ENCODE assay signal across 35 mouse cellular contexts in genomic region chr17:28477421-28477820, GRCm38 (mm10). TPM values are rescaled to one million over a fixed set of nuclear protein-coding genes. Genes with fewer than 3 reads are reported as not detected.
A peak's percentile ranks its signal among the peaks of the same experiment; 100 is the strongest.
DNase-seq lines count a peak whose midpoint lies in the region; ATAC-seq and TF ChIP-seq lines count a peak whose summit lies in the region.
"Had no signal": no experiment of that assay in that cellular context is flagged by ENCODE, and none has a peak within 500 bp of the region (broad histone marks: within the 10 kb centered on the region; RNA-seq: fewer than 3 reads in every experiment).

No protein-coding gene starts in this region.

- peaks cover 2% of the 10 kb centered on the region for H3K4me1 ChIP-seq in heart, embryonic 11.5 days (ENCODE audit: control insufficient read depth, insufficient read depth, low read length)
- peaks cover 18% of the 10 kb centered on the region for H3K4me1 ChIP-seq in embryonic facial prominence, embryonic 10.5 days
- peaks cover 9% of the 10 kb centered on the region for H3K4me1 ChIP-seq in embryonic fibroblast, embryonic 13.5 days (ENCODE audit: control insufficient read depth, insufficient read depth, low read length)
- H3K4me1 ChIP-seq in hindbrain, embryonic 16.5 days (ENCODE audit: control insufficient read depth, insufficient read depth, low read depth, low read length), result no peaks in the 10 kb centered on the region
- H3K4me1 ChIP-seq: forebrain, embryonic 13.5 days; midbrain, embryonic 12.5 days; neural tube, embryonic 12.5 days had no signal

- TF ChIP-seq CTCF in embryonic fibroblast, embryonic 13.5 days (IDR thresholded peaks at IDR 0.05; ENCODE audit: borderline replicate concordance, insufficient read depth, low read length), result no peak

- no peaks in the 10 kb centered on the region for H3K9me3 ChIP-seq in heart, embryonic 11.5 days (replicated peaks; ENCODE audit: control insufficient read depth, low read length)
- no peaks in the 10 kb centered on the region for H3K9me3 ChIP-seq in embryonic facial prominence, embryonic 10.5 days
- H3K9me3 ChIP-seq in hindbrain, embryonic 16.5 days (ENCODE audit: control insufficient read depth, low read length), result no peaks in the 10 kb centered on the region
- H3K9me3 ChIP-seq: forebrain, embryonic 13.5 days; G1E; midbrain, embryonic 12.5 days; neural tube, embryonic 12.5 days had no signal

- no peak overlapping the region for H3K4me2 ChIP-seq in heart, embryonic 11.5 days
- H3K4me2 ChIP-seq in myocyte (ENCODE audit: low read depth), result peak overlapping the region; percentile 18
- no peak overlapping the region for H3K4me2 ChIP-seq in hindbrain, embryonic 16.5 days (ENCODE audit: low read length)
- H3K4me2 ChIP-seq: forebrain, embryonic 13.5 days; midbrain, embryonic 12.5 days; neural tube, embryonic 12.5 days had no signal

- peak; percentile 85 for DNase-seq in heart, adult 11 months
- no peak for DNase-seq in embryonic facial prominence, embryonic 10.5 days (ENCODE audit: low spot score)
- DNase-seq in adrenal gland, postnatal 10 days, result no peak
- DNase-seq: adrenal gland, adult 8-10 months; cerebellum, adult 18-20 months; cerebellum, postnatal 25 days; gastrocnemius, adult 2 months; kidney, adult 9 months; kidney, postnatal 25 days; layer of hippocampus, postnatal 36 days; lung, postnatal 10 days; retina, postnatal 1 day; right cerebral cortex, postnatal 25 days; thymus, postnatal 4 days had no signal

- no peak overlapping the region for H3K4me3 ChIP-seq in heart, embryonic 11.5 days (ENCODE audit: low read depth, low read length)
- H3K4me3 ChIP-seq in embryonic facial prominence, embryonic 10.5 days, result no peak overlapping the region
- H3K4me3 ChIP-seq in embryonic fibroblast, embryonic 13.5 days (ENCODE audit: insufficient read depth, low read length), result no peak overlapping the region
- no peak overlapping the region for H3K4me3 ChIP-seq in myocyte
- H3K4me3 ChIP-seq in hindbrain, embryonic 16.5 days (ENCODE audit: low read length), result no peak overlapping the region
- H3K4me3 ChIP-seq: forebrain, embryonic 13.5 days; gastrocnemius, adult 2 months; midbrain, embryonic 12.5 days; neural tube, embryonic 12.5 days had no signal

- H3ac ChIP-seq in myocyte (ENCODE audit: control insufficient read depth, insufficient read length), result no peak overlapping the region

- TF ChIP-seq POLR2A in embryonic fibroblast, embryonic 13.5 days (IDR thresholded peaks at IDR 0.05; ENCODE audit: low read depth, low read length), result no peak
- TF ChIP-seq POLR2A in myocyte (IDR thresholded peaks at IDR 0.05; ENCODE audit: insufficient read length, low read depth), result no peak

- no peak for ATAC-seq in heart, embryonic 11.5 days (replicated peaks; ENCODE audit: insufficient number of reproducible peaks, low FRiP score, low TSS enrichment)
- ATAC-seq in erythroblast, adult 5-6 weeks (replicated peaks; ENCODE audit: low FRiP score, poor library complexity, severe bottlenecking), result no peak
- ATAC-seq in hindbrain, embryonic 16.5 days, result no peak
- ATAC-seq: forebrain, embryonic 13.5 days; hindbrain, postnatal 0 days; intestine, embryonic 16.5 days had no signal

- WGBS in heart, embryonic 11.5 days (ENCODE audit: insufficient replicate concordance), result 80% methylated on average over 8 of the region's 8 CpGs
- 70% methylated on average over 8 of the region's 8 CpGs for WGBS in embryonic facial prominence, embryonic 10.5 days
- WGBS in hindbrain, embryonic 16.5 days, result 91% methylated on average over 8 of the region's 8 CpGs

- H3K36me3 ChIP-seq in heart, embryonic 11.5 days (ENCODE audit: control insufficient read depth, insufficient read depth, low read length), result no peaks in the 10 kb centered on the region
- peaks cover 12% of the 10 kb centered on the region for H3K36me3 ChIP-seq in embryonic facial prominence, embryonic 10.5 days (replicated peaks)
- H3K36me3 ChIP-seq in myocyte (ENCODE audit: control insufficient read depth, insufficient read depth), result no peaks in the 10 kb centered on the region
- H3K36me3 ChIP-seq in hindbrain, embryonic 16.5 days (ENCODE audit: control insufficient read depth, insufficient read depth, low read length), result 0 out of 2 replicates have a peak, but pooled peaks cover 2% of the 10 kb centered on the region
- H3K36me3 ChIP-seq: midbrain, embryonic 12.5 days; neural tube, embryonic 12.5 days had no signal

- no peak overlapping the region for H3K27ac ChIP-seq in heart, embryonic 11.5 days (ENCODE audit: low read depth, low read length)
- H3K27ac ChIP-seq in embryonic facial prominence, embryonic 10.5 days (replicated peaks), result 0 out of 2 replicates have a peak overlapping the region, but pooled peaks have one; percentile 30
- H3K27ac ChIP-seq in embryonic fibroblast, embryonic 13.5 days (ENCODE audit: insufficient read depth, low read length), result peak overlapping the region; percentile 83
- no peak overlapping the region for H3K27ac ChIP-seq in hindbrain, embryonic 16.5 days (ENCODE audit: low read depth, low read length)
- H3K27ac ChIP-seq: forebrain, embryonic 13.5 days; gastrocnemius, adult 2 months; hindbrain, postnatal 0 days; midbrain, embryonic 12.5 days; neural tube, embryonic 12.5 days had no signal

- no peak overlapping the region for H3K9ac ChIP-seq in heart, embryonic 11.5 days (ENCODE audit: low read depth, low read length)
- no peak overlapping the region for H3K9ac ChIP-seq in hindbrain, embryonic 16.5 days (ENCODE audit: low read depth, low read length)
- H3K9ac ChIP-seq: forebrain, embryonic 13.5 days; midbrain, embryonic 12.5 days; neural tube, embryonic 12.5 days had no signal

- peaks cover 11% of the 10 kb centered on the region for H3K79me2 ChIP-seq in myocyte (ENCODE audit: control insufficient read depth, insufficient read depth)

- H3K27me3 ChIP-seq in heart, embryonic 11.5 days (ENCODE audit: control insufficient read depth, insufficient read depth, low read length), result no peaks in the 10 kb centered on the region
- no peaks in the 10 kb centered on the region for H3K27me3 ChIP-seq in embryonic facial prominence, embryonic 10.5 days (replicated peaks; ENCODE audit: low read depth, poor library complexity, severe bottlenecking)
- no peaks in the 10 kb centered on the region for H3K27me3 ChIP-seq in myocyte (ENCODE audit: control insufficient read depth, insufficient read depth, insufficient read length)
- no peaks in the 10 kb centered on the region for H3K27me3 ChIP-seq in hindbrain, embryonic 16.5 days (replicated peaks; ENCODE audit: control insufficient read depth, insufficient read depth, low read length)
- H3K27me3 ChIP-seq: forebrain, embryonic 13.5 days; midbrain, embryonic 12.5 days; neural tube, embryonic 12.5 days had no signal

TF ChIP-seq in myocyte, 11 proteins besides CTCF, POLR2A, EP300 and RAD21:
- TF ChIP-seq MAX (IDR thresholded peaks at IDR 0.05; ENCODE audit: low read depth), result no peak
- TF ChIP-seq REST (IDR thresholded peaks at IDR 0.05; ENCODE audit: insufficient read depth, insufficient read length), result no peak
- no peak for TF ChIP-seq MYOG (IDR thresholded peaks at IDR 0.05; ENCODE audit: control insufficient read depth in 1 of 3, insufficient read depth in 1 of 3, insufficient read length in 2 of 3, low read depth in 2 of 3)
- TF ChIP-seq CEBPB (IDR thresholded peaks at IDR 0.05; ENCODE audit: insufficient read depth, poor library complexity, severe bottlenecking), result no peak
- TF ChIP-seq TCF12 (IDR thresholded peaks at IDR 0.05; ENCODE audit: insufficient read depth, poor library complexity, severe bottlenecking), result no peak

RNA-seq across cellular contexts. Expression of gene Fkbp5, which starts 39.9 kb away (rescaled TPM):
- 5.0 and 5.8 TPM in 2 replicates for polyA plus RNA-seq in heart, embryonic 11.5 days (2014; fragmentation: Nextera tagmentation; extraction: Ambion mirVana)
- 32.0 and 32.8 TPM in 2 replicates for polyA plus RNA-seq in embryonic facial prominence, embryonic 10.5 days (2016; fragmentation: Nextera tagmentation; extraction: Ambion mirVana)
- polyA plus RNA-seq in embryonic fibroblast, embryonic 13.5 days (2011; ENCODE audit: insufficient read length, low read depth, missing spikeins), result 30.7 and 31.3 TPM in 2 replicates
- 11.6 TPM for polyA plus RNA-seq in myocyte (2012; fragmentation: generic; extraction: Trizol)
- total RNA-seq in adrenal gland, postnatal 10 days (2021), result 10 to 100 TPM; 55.4 to 95.1 TPM
- 3.7 and 6.7 TPM in 2 replicates for total RNA-seq in erythroblast, adult 5-6 weeks (2015; ENCODE audit: low replicate concordance)
- total RNA-seq in erythroblast, adult 5-6 weeks (2017; ENCODE audit: low replicate concordance), result 12.8 and 13.8 TPM in 2 replicates
- 26.7 and 30.8 TPM in 2 replicates for polyA plus RNA-seq in hindbrain, embryonic 16.5 days (2015; fragmentation: Nextera tagmentation; extraction: Ambion mirVana)

RNA-seq across cellular contexts. Expression of gene Armc12, which starts 53.2 kb away (rescaled TPM):
- polyA plus RNA-seq in heart, embryonic 11.5 days (2014; fragmentation: Nextera tagmentation; extraction: Ambion mirVana), result not detected in 2 replicates
- polyA plus RNA-seq in embryonic facial prominence, embryonic 10.5 days (2016; fragmentation: Nextera tagmentation; extraction: Ambion mirVana), result not detected in 2 replicates
- not detected in 2 replicates for polyA plus RNA-seq in embryonic fibroblast, embryonic 13.5 days (2011; ENCODE audit: insufficient read length, low read depth, missing spikeins)
- not detected for polyA plus RNA-seq in myocyte (2012; fragmentation: generic; extraction: Trizol)
- total RNA-seq in adrenal gland, postnatal 10 days (2021), result not detected
- not detected in 2 replicates for total RNA-seq in erythroblast, adult 5-6 weeks (2015; ENCODE audit: low replicate concordance)
- total RNA-seq in erythroblast, adult 5-6 weeks (2017; ENCODE audit: low replicate concordance), result not detected in 2 replicates
- polyA plus RNA-seq in hindbrain, embryonic 16.5 days (2015; fragmentation: Nextera tagmentation; extraction: Ambion mirVana), result not detected in 2 replicates
- total RNA-seq: adrenal gland, adult 8-10 months; G1E; gastrocnemius, adult 2 months; gastrocnemius, postnatal 4 days; hematopoietic stem cell, adult 5-6 weeks; hindbrain, postnatal 0 days; layer of hippocampus, adult 8-10 months; layer of hippocampus, postnatal 36 days; left cerebral cortex, postnatal 10 days; liver, adult 2 months; megakaryocyte progenitor cell, adult 5-6 weeks had no signal
- polyA plus RNA-seq: forebrain, embryonic 13.5 days; frontal cortex, adult 2 months; G1E; heart, embryonic 16.5 days; hindbrain, postnatal 0 days; intestine, embryonic 16.5 days; liver, adult 2 months; liver, embryonic 16.5 days; midbrain, embryonic 12.5 days; neural tube, embryonic 12.5 days; stomach, embryonic 14.5 days had no signal

Comparison
In these comparisons a context has a peak if more than half of its experiments do, and no peak if none do; other contexts are left out.
1. H3K27ac ChIP-seq: peak in embryonic facial prominence, embryonic 10.5 days (single experiment) and embryonic fibroblast, embryonic 13.5 days (single experiment); none in heart, embryonic 11.5 days (single experiment) and hindbrain, embryonic 16.5 days (single experiment).